Mouse (Mus musculus) B cell, adult 2 months (primary cell): ENCODE measurements around the gene Olfr825.
"Not testable (repeated sequence)": the region's sequence is repeated elsewhere in the genome, so short reads cannot be mapped to it uniquely, and the experiment has no call there.

Experiments
- DNase-seq, 2 experiments: peaks; one replicate each; pipeline ENCODE4 v3.0.0; 2022

The Olfr825 gene

DNA sequence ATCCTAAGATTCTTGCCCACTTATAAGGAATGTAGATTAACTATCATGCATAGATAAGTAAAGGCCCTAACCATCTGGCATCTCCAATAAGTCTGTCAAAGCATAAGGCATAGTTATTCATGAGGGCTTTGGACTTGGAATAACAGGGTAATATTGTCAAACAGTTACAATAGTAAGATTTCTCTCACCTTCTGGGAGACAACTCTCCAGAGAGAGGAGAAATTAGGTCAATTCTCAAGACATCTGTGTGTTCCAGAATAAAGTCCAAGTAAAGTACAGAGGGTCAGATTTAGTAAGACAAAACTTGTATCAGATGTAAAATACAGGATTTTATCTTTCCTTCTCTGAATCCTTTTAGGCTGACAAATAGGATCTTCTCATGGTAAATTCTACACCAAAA is at the start of gene Olfr825:
Gene Olfr825, minus strand, starts transcription at position 101 of the 400 bp plus-strand sequence.
- no peak for DNase-seq

GRCm38 (mm10) chr10:130214303-130214702 is 47.7 kb upstream of the Olfr825 start, which contains the start of gene Olfr827:
TSS of gene Olfr827 (minus strand) at chr10:130214403.
- DNase-seq: no peak

GRCm38 (mm10) chr10:130184086-130184485 is 17.5 kb upstream of the Olfr825 start, which contains the start of gene Olfr826:
TSS of gene Olfr826 (minus strand) at chr10:130184186.
- DNase-seq: no peak

- no peak for DNase-seq
Measured at GRCm38 (mm10) chr10:130165196-130165595, 1.4 kb downstream of the Olfr825 start.

DNA sequence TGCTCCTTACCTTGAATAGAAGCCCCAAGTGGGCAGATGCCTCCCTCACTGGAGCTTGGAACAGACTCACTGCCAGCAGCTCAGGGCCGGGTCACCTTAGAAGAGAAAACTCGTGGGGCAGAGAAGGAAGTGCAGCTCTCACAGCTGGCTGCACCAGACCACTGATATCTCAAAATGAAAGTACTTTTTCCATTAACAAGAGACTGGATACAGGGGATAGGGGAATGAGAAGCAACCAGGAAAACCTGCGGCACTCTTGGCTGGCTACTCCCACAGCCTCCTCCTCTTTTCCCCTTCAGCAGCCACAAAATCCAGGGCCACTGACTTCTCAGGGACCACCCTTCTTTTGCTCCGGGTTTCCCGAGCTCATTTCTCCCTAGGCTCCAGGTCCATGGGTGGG is 22.4 kb downstream of the Olfr825 start:
- no peak for DNase-seq

DNA sequence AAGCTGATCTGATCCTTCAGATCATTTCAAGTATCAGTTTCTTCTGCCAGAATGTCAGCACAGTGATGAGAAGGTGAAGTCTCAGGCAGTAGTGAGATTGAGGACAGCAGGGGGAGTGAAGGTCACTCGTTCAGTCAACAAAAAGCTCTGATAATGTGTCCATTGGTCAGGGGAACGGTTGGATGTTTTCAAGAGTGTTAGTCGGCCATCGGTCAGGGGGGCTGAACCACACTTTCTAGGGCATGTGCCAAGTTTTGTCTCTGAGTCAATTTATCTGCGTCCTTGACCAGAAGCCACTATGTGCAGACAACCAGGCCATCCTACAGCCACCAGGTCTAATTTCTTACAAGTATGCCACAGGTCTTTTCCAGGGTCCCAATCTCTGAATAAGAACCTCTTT is 24.1 kb downstream of the Olfr825 start:
- DNase-seq: not testable (repeated sequence)

DNA sequence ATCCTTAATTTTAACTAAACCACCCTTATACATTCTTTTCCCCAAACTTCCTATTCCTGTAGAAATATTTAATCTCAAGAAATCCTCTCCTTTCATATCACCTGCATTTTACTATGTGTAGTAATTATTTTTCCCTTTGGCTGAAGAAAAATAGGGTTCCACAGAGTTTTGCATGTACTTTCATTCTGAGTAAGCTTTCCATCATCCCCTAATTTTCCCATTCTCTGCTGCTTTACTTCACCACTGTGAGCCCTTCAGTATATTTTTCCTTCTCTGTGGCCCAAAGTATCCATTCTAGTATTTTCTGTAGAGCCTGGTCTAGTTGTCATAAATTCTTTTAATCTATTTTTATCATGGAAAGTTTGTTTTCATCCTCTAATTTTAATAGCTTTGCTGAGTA is 31.8 kb downstream of the Olfr825 start:
- DNase-seq: no peak

DNA sequence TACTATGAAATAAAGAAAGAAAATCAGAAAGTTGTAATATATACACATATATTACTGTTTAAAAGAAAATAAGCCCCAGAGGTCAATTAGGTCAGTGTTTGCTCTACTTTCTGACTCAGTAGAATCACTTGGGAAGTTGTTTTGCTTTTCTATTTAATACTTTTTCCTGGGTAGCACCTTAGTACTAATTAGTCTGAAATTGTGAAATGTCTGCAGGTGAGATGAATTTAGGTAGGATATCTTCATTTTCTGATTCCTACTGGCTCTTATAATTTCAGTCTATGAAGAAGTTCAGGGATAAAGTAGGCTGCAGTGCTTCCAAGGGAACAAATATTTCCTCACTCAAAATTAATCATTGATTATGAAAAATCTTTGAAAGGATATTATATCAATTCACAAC is 36.7 kb downstream of the Olfr825 start, which contains the start of gene Olfr824:
Gene Olfr824, minus strand, starts transcription at position 101 of the 400 bp plus-strand sequence.
- DNase-seq: not testable (repeated sequence)

DNA sequence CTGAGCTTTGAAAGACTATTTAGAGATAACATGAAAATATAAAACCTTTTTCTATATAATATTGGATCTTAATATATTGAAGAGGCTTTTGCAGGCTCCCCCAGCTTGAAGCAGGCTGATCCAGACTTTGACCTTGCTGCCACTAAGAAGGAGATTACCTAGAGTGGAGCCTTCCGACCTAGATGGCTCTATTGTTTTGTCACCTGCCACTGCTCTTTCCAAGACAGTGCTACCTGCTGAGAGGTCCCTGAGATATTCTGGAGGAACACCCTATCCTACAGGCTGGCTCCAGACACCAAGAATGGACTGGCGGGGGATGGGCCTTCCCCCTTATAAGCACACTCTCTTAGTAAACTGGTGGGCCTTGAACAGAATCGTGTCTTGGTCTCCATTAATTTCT is 50.5 kb downstream of the Olfr825 start:
- DNase-seq: not testable (repeated sequence)

DNA sequence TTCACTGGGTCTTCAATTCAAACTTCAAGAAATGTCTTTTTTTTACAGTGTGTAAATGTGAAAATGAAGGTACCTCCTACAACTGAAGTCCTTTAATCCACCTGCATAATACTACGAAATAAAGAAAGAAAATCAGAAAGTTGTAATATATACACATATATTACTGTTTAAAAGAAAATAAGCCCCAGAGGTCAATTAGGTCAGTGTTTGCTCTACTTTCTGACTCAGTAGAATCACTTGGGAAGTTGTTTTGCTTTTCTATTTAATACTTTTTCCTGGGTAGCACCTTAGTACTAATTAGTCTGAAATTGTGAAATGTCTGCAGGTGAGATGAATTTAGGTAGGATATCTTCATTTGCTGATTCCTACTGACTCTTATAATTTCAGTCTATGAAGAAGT is 51.3 kb downstream of the Olfr825 start, which contains the start of gene Olfr823:
Gene Olfr823, minus strand, starts transcription at position 101 of the 400 bp plus-strand sequence.
- DNase-seq: not testable (repeated sequence)
